Mouse (Mus musculus) heart, embryonic 16.5 days (tissue): Measurements from ENCODE around the gene Copb1. TPM values are rescaled to one million over a fixed set of nuclear protein-coding genes. Genes with fewer than 3 reads are reported as not detected.

Experiments used
- ATAC-seq: fragments of 200-750 bp; cut with Nextera tagmentation; replicated peaks from 2 replicates; pipeline ENCODE4 v1.8.0; 2017; ENCODE audit warnings: moderate number of reproducible peaks; ENCODE audit not compliant: insufficient read depth, low FRiP score; ENCODE audit errors: extremely low read depth
- H3K27ac ChIP-seq: fragments of 300-500 bp; sonication (generic); 2 replicates; pipeline ENCODE4 v1.5.1; 2014; ENCODE audit warnings: mild to moderate bottlenecking, low read length, control low read depth, moderate library complexity
- H3K27me3 ChIP-seq: fragments of 300-500 bp; sonication (generic); 2 replicates; pipeline ENCODE4 v1.6.1; 2014; ENCODE audit warnings: low read length, mixed read lengths; ENCODE audit not compliant: control insufficient read depth, insufficient read depth
- H3K36me3 ChIP-seq: fragments of 300-500 bp; sonication (generic); 2 replicates; pipeline ENCODE4 v1.6.1; 2014; ENCODE audit not compliant: control insufficient read depth, insufficient read depth
- H3K4me1 ChIP-seq: fragments of 300-500 bp; sonication (generic); 2 replicates; pipeline ENCODE4 v1.6.1; 2014; ENCODE audit warnings: low read length, mixed read lengths; ENCODE audit not compliant: control insufficient read depth, insufficient read depth
- H3K4me2 ChIP-seq: fragments of 300-500 bp; sonication (generic); 2 replicates; pipeline ENCODE4 v1.6.1; 2014; ENCODE audit warnings: low read depth, mild to moderate bottlenecking, control low read depth, low read length
- H3K4me3 ChIP-seq: fragments of 300-500 bp; sonication (generic); 2 replicates; pipeline ENCODE4 v1.5.1; 2014; ENCODE audit warnings: mild to moderate bottlenecking, control low read depth, low read length
- H3K9ac ChIP-seq: fragments of 300-500 bp; sonication (generic); 2 replicates; pipeline ENCODE4 v1.6.1; 2014; ENCODE audit warnings: low read length, control low read depth
- H3K9me3 ChIP-seq: fragments of 300-500 bp; sonication (generic); replicated peaks from 2 replicates; pipeline ENCODE4 v1.6.1; 2016; ENCODE audit warnings: low read length; ENCODE audit not compliant: control insufficient read depth
- WGBS: fragments of 180-500 bp; shearing (Covaris S2); extraction: QIAGEN DNeasy Blood & Tissue Kit; methylation state at CpG from one replicate; pipeline ENCODE4 v1.1.7; 2014; 5-methylcytosine and 5-hydroxymethylcytosine counted together
- polyA plus RNA-seq: library from polyadenylated mRNA; unstranded; fragments of >200 nt; fragmentation: Nextera tagmentation; extraction: Ambion mirVana; gene quantifications from 2 replicates; pipeline ENCODE4 v1.2.1, GENCODE M21; 2015

The Copb1 gene
- polyA plus RNA-seq, 1 experiment from 2014 or later = 79.4 TPM

DNA sequence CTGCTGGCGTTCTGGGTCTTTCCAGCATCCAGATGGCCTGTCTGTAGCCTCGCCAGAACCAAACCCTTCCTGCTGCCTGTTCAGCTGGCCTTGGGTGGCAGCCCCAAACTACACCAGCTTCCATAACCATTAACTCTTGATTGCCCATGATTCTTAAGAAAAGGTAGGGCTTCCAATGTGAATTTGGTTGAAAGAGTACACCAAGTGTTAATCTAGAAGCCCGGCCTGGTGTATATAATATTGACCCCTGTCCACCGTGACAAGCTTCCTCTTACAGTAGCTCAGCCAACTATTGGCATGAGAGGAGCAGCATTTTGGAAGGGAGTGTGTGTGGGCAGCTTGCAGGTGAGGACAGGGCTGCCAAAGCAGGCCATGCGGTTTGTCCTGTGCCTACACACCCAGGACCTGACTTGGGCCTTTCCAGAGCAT lies 35.6 kb upstream of the Copb1 start:
- H3K27ac ChIP-seq = no peak overlapping the region

GRCm38 (mm10) chr7:114284296-114284910 lies 29.9 kb upstream of the Copb1 start:
- Histone ChIP-seq H3K27me3 (no peaks in the 10 kb centered on the region), H3K4me3 (no peak overlapping the region), H3K36me3 (no peaks in the 10 kb centered on the region), H3K4me1 (no peaks in the 10 kb centered on the region), H3K27ac (no peak overlapping the region), H3K9ac (no peak overlapping the region), H3K9me3 (no peaks in the 10 kb centered on the region), H3K4me2 (no peak overlapping the region)
- ATAC-seq = peak; percentile 45; the same call in 1 of the 2 replicates
- 88% methylated on average over 14 of the region's 14 CpGs for WGBS

More for the DNA sequence above, 35.6 kb upstream of the Copb1 start:
- ATAC-seq = no peak
- Histone ChIP-seq H3K36me3 (no peaks in the 10 kb centered on the region), H3K4me1 (peaks cover 8% of the 10 kb centered on the region; the same call in 1 of the 2 replicates), H3K4me3 (no peak overlapping the region), H3K9ac (no peak overlapping the region), H3K4me2 (no peak overlapping the region), H3K9me3 (no peaks in the 10 kb centered on the region), H3K27me3 (no peaks in the 10 kb centered on the region)
- 69% methylated on average over 5 of the region's 5 CpGs for WGBS

- H3K4me3 ChIP-seq = no peak overlapping the region
- H3K9me3 ChIP-seq = no peaks in the 10 kb centered on the region
- no peaks in the 10 kb centered on the region for H3K4me1 ChIP-seq
- H3K36me3 ChIP-seq = no peaks in the 10 kb centered on the region
- no peak overlapping the region for H3K9ac ChIP-seq
- H3K27me3 ChIP-seq = no peaks in the 10 kb centered on the region
- H3K4me2 ChIP-seq = no peak overlapping the region
- no peak for ATAC-seq
- WGBS = 75% methylated on average over 9 of the region's 9 CpGs
- H3K27ac ChIP-seq = no peak overlapping the region
Measured at GRCm38 (mm10) chr7:114283006-114283405, 28.5 kb upstream of the Copb1 start.

- 62% methylated on average over 3 of the region's 3 CpGs for WGBS
- Histone ChIP-seq H3K9me3 (no peaks in the 10 kb centered on the region), H3K9ac (no peak overlapping the region), H3K27me3 (no peaks in the 10 kb centered on the region), H3K27ac (no peak overlapping the region), H3K36me3 (no peaks in the 10 kb centered on the region), H3K4me2 (no peak overlapping the region), H3K4me3 (no peak overlapping the region), H3K4me1 (peaks cover 3% of the 10 kb centered on the region; the same call in 1 of the 2 replicates)
- ATAC-seq = no peak
Measured at GRCm38 (mm10) chr7:114281671-114282070, 27.2 kb upstream of the Copb1 start.

- H3K9ac ChIP-seq = peak within 1 kb of the TSS; percentile 95
- no peaks in the 10 kb centered on the region for H3K27me3 ChIP-seq
- peaks cover 16% of the 10 kb centered on the region for H3K36me3 ChIP-seq
- H3K4me3 ChIP-seq = peak within 1 kb of the TSS; percentile 96
- no peaks in the 10 kb centered on the region for H3K9me3 ChIP-seq
- under 1% methylated on average over 39 of the region's 39 CpGs for WGBS
- ATAC-seq = peak; percentile 91
- peak within 1 kb of the TSS; percentile 71 for H3K27ac ChIP-seq
- peaks cover 13% of the 10 kb centered on the region for H3K4me1 ChIP-seq
- peak within 1 kb of the TSS; percentile 93 for H3K4me2 ChIP-seq
Measured at GRCm38 (mm10) chr7:114276005-114276752, 21.7 kb upstream of the Copb1 start, which contains the start of gene Psma1. TSS of gene Psma1 (minus strand) at chr7:114276118.

GRCm38 (mm10) chr7:114275372-114276004 lies 21.0 kb upstream of the Copb1 start:
- Histone ChIP-seq H3K27me3 (no peaks in the 10 kb centered on the region), H3K36me3 (peaks cover 19% of the 10 kb centered on the region), H3K9ac (peak overlapping the region; percentile 95), H3K27ac (peak overlapping the region; percentile 71), H3K4me2 (peak overlapping the region; percentile 93), H3K4me3 (peak overlapping the region; percentile 96), H3K9me3 (no peaks in the 10 kb centered on the region), H3K4me1 (peaks cover 13% of the 10 kb centered on the region)
- ATAC-seq = peak; percentile 63
- WGBS = 1% methylated on average over 24 of the region's 24 CpGs

DNA sequence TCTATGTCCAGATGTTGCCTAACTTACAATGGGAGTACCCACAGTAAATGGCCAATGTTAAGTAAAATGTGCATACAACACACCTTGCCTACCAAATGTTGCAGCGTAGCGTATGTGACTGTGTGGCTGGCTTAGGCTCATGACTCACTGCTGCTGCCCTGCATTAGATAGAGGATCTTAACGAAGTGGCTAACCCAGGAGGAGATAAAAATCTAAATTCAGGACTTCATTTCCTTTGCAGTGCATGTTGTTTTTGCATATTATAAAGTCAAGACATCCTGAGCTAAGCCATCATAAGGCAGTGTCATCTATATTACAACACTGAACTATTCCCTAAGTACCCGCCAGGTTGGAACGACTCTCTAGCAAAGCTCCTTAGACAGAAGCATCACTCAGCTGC lies 13.9 kb upstream of the Copb1 start:
- H3K27ac ChIP-seq = no peak overlapping the region
- no peaks in the 10 kb centered on the region for H3K4me1 ChIP-seq
- H3K27me3 ChIP-seq = no peaks in the 10 kb centered on the region
- no peaks in the 10 kb centered on the region for H3K9me3 ChIP-seq
- no peak overlapping the region for H3K4me3 ChIP-seq
- H3K9ac ChIP-seq = no peak overlapping the region
- H3K36me3 ChIP-seq = peaks cover 64% of the 10 kb centered on the region
- no peak for ATAC-seq
- H3K4me2 ChIP-seq = no peak overlapping the region
- WGBS = 92% methylated on average over 5 of the region's 5 CpGs

GRCm38 (mm10) chr7:114251684-114252083 lies 2.8 kb downstream of the Copb1 start:
- 93% methylated on average over 3 of the region's 3 CpGs for WGBS
- Histone ChIP-seq H3K36me3 (peaks cover 36% of the 10 kb centered on the region), H3K4me3 (no peak overlapping the region)

GRCm38 (mm10) chr7:114233980-114234379 lies 20.5 kb downstream of the Copb1 start:
- no peak overlapping the region for H3K4me3 ChIP-seq
- no peak overlapping the region for H3K4me2 ChIP-seq
- peaks cover 52% of the 10 kb centered on the region for H3K36me3 ChIP-seq
- no peak for ATAC-seq
- WGBS = 83% methylated on average over 7 of the region's 7 CpGs
- no peak overlapping the region for H3K9ac ChIP-seq
- no peaks in the 10 kb centered on the region for H3K4me1 ChIP-seq
- H3K27ac ChIP-seq = no peak overlapping the region
- H3K27me3 ChIP-seq = no peaks in the 10 kb centered on the region
- H3K9me3 ChIP-seq = no peaks in the 10 kb centered on the region

More at GRCm38 (mm10) chr7:114251684-114252083, 2.8 kb downstream of the Copb1 start:
- Histone ChIP-seq H3K27me3 (no peaks in the 10 kb centered on the region), H3K9ac (no peak overlapping the region), H3K4me2 (no peak overlapping the region), H3K9me3 (no peaks in the 10 kb centered on the region), H3K27ac (no peak overlapping the region), H3K4me1 (peaks cover 12% of the 10 kb centered on the region)
- ATAC-seq = no peak
